Mouse (Mus musculus): ENCODE measurements at regions not wholly inside any gene's neighbourhood (a gene's known extent, or its start where the extent isn't known, plus 50 kb on each side); places are given as distances from the start of the nearest gene placed in this dataset.

GRCm38 (mm10) chr15:44915005-44915404 lies 4780.8 kb downstream of the 9330182O14Rik start:
- TF ChIP-seq FLI1 (IDR thresholded peaks at IDR 0.05; ENCODE audit: low read length) = no peak
- TF ChIP-seq GATA1 (IDR thresholded peaks at IDR 0.05; ENCODE audit: borderline replicate concordance, low read length) = no peak
